Mouse (Mus musculus) brain, embryonic 14.5 days (tissue): ENCODE measurements around the gene Slco3a1.

Experiments used
- CTCF ChIP-seq: fragments of 200-500 bp; IDR thresholded peaks from 2 replicates; pipeline ENCODE4 v1.5.1; 2012; ENCODE audit warnings: inconsistent platforms, mild to moderate bottlenecking, moderate library complexity, borderline replicate concordance; ENCODE audit not compliant: insufficient read depth, insufficient read length; ENCODE audit errors: extremely low read depth
- POLR2A ChIP-seq: fragments of 200-500 bp; IDR thresholded peaks from 2 replicates; pipeline ENCODE4 v1.6.1; 2012; ENCODE audit warnings: mild to moderate bottlenecking, inconsistent platforms, borderline replicate concordance; ENCODE audit not compliant: poor library complexity, insufficient read depth, insufficient read length, severe bottlenecking; ENCODE audit errors: extremely low read depth

DNA sequence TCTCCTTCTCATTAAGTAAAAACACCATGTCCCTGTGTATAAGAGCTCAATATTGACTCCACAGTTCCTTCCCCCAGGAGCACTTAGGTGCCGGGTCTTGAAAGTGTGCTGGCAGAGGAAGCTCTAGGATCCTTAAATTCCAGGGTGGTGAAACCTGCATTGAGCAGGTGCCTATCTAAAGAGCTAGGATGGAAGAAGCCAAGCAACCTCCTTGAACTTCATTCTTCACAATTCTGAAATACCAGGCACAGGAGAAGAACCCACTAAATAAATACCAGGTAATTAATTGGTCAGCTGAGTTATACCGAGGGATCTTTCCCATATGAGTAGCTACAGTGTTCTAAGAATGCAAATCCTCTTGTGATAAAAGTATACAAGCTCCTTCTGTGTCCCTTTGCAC, 117.9 kb downstream of the Slco3a1 start:
- no peak for TF ChIP-seq CTCF
- no peak for TF ChIP-seq POLR2A
